Mouse (Mus musculus) brain, embryonic 18.5 days (tissue): ENCODE data around the gene Vdac2.

ENCODE experiments used
- DNase-seq: peaks from one replicate; pipeline ENCODE4 v3.0.0-alpha.2; 2012; ENCODE audit warnings: low read depth, low spot score

Vdac2 gene

DNA sequence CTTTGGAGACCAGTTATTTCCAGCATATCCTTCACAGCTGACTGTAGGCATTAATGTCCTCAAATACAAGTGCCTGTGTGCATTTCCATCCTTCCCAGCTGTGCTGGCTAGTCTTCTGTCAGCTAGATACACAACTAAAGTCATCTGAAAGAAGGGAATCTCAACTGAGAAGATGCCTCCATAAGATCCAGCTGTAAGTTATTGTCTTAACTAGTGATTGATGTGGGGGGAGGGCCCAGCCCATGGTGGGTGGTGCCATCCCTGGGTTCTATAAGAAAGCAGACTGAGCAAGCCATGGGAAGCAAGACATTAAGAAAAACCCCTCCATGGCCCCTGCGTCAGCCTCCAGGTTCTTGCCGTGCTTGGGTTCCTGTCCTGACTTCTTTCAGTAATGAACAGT lies at the start of gene Vdac2:
Gene Vdac2, plus strand, starts transcription at position 301 of the 400 bp plus-strand sequence.
- no peak for DNase-seq

GRCm38 (mm10) chr14:21776201-21776600 lies 48.8 kb upstream of the Vdac2 start:
- no peak for DNase-seq

- DNase-seq, result no peak
These were observed 38.5 kb upstream of the Vdac2 start for GRCm38 (mm10) chr14:21786500-21786899.

DNA sequence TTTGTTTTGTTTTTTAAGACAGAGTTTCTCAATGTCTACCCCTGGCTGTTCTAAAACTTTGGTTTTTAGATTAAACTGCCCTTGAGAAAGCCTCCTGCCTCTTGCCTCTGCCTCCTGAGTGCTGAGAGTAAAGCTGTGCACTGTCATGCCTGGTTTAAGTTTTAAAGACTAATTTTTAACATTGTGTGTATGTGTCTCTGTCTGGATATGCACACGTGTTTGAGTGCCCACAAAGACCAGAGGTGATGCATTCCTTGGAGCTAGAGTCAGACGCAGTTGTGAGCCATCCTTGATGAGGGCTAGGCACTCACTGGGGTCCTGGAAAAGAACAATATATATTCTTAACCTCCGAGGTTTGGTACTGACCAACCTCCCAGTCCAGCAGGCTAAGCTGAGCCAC lies 37.7 kb upstream of the Vdac2 start:
- DNase-seq, result no peak

DNA sequence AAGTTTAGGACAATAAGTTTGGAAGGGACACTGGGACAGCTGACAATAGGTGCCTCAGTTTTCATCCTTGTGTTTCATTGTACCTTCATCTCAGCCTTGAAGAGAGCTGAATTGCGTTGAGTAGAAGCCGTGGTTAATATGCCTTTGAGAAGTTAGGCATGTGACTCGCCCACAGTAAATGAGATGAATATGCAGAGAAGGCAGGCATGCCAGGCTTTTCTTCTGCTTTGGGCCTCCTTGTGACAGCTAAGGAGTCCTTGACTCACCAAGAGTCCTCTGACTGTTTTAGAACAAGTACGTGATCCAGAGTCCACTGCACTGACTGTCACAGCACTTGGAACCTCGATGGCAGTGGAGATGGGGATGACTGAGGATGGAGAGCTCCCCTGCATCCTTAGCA lies 36.9 kb upstream of the Vdac2 start:
- no peak for DNase-seq

DNA sequence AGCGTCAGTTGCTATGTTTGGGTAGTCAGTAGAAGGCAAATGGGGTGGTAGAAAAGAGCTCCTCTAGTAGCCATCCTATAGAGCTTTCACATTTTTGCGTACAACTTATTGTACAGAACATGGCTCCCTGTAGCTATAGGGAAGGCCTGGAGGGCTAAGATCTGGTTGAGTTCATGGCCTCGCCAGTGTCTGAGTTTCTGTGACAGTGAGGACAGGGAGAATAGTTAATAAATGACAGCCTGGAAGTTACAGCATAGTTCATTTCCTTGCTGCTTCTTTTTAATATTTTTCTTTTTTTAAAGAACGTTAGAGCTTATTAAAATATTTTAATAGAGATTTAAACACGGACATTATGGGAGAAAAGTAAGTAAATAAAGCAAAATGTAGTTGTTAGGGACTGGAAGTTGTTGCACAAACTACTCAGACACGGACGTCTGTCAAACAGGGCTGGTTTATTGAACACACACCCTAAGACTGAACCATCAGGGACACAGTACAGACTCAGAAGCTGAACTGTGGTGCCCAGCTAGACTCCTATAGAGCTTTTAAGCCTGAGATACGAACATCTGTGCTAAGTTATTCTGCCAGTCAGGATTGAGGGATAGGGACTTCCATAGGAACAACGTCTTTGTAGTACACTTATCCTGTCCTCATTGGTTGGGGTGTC lies 34.3 kb upstream of the Vdac2 start:
- no peak for DNase-seq

DNA sequence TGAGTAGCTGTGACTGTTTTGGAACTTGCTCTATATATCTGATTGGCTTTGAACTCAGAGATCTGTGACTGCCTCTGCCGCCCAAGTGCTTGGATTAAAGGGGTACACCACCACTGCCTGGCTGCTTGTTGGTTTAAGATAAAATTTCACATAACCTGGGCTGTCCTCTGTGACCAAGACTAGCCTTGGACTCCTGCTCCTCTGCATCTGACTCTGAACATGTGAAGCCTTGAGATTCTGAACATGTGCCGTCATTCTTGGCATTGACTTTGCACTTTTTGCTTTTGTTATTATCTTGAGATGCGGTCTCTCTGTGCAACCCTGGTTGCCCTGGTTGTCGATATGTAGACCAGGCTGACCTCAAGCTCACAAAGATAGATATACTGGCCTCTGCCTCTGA lies 33.3 kb upstream of the Vdac2 start:
- no peak for DNase-seq

DNA sequence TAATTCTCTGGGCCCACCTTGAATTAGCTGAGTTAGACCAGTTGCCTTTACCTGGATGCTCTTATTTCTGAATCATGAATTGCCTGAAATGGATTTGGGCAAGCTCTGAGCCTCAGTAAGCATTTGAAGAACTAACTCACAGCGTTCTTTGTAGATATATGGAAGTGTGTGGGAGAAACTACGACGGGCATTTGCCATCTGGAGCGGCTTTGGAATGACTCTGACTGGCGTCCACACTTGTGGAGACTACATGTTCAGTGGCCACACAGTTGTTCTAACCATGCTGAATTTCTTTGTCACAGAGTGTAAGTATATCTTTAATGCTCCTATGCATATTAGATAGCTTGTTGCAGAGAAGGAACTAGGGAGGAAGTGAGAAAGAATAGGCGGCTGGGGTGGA lies 32.8 kb upstream of the Vdac2 start:
- DNase-seq, result no peak

DNA sequence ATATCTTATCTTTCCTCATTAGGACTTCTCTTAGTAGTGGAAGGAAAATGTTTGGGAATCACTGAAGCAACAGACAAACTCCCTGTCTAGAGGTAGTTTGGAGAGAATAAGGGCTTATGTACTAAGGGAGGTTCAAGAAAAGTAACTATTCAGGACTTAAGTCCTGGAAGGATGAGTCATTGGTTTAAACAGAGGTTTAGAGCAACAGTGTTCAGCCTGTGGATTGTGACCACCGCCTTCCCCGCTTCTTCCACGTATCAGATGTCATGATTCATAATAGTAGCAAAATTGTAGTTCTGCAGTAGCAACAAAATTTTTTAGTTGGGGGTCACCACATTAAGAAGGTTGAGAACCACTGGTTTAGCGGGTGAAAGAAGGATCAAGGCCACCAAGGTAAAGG lies 24.4 kb upstream of the Vdac2 start:
- no peak for DNase-seq

DNA sequence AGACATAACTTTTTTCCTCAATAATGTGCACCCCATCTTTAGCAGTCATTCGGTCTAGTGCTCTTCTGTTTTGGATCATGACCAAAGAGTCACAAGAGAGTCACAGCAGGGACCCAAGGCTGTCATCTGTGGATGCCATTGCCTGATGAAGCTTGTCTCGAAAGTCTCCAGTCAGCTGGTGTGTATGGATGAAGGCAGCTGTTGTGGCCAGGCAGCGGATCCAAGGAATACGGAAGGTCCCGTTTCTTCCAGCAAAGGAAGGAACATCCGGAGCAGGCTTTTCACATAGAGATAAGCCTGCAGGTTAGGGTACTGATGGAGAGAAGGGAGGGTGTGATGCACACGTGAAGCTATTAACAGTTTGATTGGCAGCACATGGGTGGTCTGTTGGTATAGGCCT lies 23.4 kb upstream of the Vdac2 start:
- no peak for DNase-seq

GRCm38 (mm10) chr14:21802543-21803206 lies 22.4 kb upstream of the Vdac2 start:
- DNase-seq, result no peak

GRCm38 (mm10) chr14:21806203-21806602 lies 18.8 kb upstream of the Vdac2 start:
- no peak for DNase-seq

- DNase-seq, result no peak
These were observed 18.3 kb upstream of the Vdac2 start for GRCm38 (mm10) chr14:21806631-21807160.

DNA sequence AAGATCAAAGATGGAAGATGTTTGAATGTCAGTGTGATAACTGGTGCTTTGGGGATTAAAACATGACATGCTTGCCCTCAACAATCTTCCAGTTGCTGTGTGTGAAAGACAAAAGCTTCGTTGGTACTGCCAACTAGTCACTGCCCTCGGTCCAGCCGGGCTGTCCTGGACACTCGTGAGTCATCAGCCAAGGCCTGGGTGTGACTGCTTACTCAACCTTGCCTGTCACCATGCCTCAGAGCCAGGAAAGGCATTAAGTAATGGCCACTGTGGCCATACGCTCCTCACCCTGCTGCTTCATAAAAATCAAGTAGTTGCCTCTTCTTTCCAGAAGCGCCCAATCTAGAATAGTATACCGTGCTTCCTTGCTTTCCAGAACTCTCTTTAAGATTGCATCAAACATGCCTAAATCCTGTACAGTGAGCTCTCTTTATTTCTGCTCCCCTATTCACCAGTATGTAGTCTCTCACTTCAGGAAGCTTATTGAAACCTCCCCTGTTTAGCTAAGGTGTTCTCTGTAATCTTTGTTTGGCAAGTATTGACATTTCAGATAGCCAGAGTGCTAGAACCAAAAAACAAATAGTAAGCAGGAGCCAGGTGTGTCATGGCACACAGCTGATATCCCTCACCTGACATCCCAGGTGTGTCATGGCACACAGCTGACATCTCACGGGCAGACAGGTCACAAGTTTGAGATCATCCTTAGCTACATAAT lies 16.7 kb upstream of the Vdac2 start:
- DNase-seq, result no peak

DNA sequence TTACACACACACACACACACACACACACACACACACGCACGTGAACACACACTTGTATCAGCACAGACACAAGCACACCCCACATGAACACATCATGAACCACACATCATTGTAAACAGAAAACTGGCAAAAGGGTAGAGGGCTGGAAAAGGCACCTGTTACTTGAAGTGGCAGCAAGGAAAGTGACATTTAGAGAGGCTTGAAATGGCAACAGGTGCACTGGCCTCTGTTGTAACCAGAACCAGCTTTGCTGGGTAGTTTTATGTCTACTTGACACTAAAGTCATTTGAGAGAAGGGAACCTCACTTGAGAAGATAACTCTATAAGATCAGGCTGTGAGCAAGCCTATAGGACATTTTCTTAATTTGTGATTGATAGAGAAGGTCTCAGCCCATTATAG lies 15.6 kb upstream of the Vdac2 start:
- no peak for DNase-seq

GRCm38 (mm10) chr14:21811301-21811700 lies 13.7 kb upstream of the Vdac2 start:
- no peak for DNase-seq

DNA sequence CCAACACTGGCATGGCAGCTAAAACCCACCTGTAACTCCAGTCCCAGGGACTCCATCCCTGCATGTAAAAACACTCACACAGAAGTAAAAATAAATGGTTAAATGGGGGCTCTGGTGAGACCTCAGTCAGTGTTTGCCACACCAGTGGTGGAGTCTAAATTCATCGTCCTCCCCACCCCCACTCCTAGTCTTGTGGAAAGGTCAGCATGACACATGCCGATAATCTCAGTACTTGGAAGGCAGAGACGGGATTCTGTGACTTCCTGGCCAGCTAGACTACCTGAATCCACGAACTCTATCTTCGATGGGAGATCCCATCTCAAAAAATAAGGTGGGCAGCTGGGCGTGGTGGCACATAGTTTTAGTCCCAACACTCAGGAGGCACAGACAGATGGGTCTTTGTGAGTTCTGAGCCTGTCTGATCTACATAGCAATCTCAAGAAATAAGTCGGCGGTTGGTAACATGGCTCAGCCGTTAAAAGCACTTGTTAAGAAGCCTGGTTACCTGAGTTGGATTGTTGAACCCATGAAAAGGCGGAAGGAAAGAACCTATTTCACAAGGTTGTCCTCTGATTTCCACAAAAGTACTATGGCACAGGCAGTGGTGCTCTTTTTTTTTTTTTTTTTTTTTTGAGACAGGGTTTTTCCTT lies 13.2 kb upstream of the Vdac2 start:
- DNase-seq, result no peak

DNA sequence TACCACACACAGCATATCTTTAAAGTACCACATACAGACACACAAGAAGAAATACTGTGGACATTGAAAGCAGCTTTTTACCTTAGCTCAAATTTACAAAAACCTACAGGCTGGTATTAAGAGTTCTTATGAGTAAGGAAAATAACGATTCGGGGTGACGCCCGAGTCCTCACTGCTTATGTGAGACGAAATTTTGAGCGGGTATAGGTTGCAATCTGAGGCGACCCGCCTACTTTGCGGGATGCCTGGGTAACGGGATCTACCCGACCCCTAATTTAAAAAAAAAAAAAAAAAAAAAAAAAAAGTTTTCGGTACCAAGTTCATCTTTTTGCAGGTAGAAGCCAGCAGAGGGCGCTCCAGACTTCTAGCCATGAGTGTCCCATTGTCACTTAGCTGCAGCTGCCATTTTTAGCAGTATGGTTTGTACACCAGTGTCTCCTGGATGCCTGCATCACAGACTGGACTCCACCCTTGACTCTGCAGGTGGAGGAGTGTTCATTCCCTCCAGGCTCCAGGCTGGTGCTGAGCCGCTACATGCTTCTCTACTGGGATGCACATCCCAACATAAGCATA lies 12.4 kb upstream of the Vdac2 start:
- no peak for DNase-seq

DNA sequence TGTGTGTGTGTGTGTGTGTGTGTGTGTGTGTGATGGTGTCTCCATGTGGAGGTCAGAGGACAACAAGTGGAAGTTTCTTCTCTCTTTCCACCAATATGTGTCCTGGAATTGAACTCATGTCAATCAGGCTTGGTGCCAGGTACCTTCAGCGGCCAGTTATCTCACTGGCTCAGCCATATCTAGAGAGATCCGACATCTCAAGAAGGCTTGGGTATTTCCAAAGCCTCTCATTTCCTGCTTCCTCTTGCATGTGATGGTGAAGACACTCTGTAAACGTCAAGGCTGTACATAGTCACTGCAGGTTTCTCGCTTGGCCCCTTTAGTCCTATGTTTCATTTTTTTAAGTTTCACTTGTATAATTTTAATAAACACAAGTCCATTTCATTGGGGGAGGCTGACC lies 11.8 kb upstream of the Vdac2 start:
- no peak for DNase-seq

GRCm38 (mm10) chr14:21813847-21814246 lies 11.2 kb upstream of the Vdac2 start:
- DNase-seq, result no peak

- DNase-seq, result no peak
These were observed 10.4 kb upstream of the Vdac2 start for GRCm38 (mm10) chr14:21814606-21815005.

DNA sequence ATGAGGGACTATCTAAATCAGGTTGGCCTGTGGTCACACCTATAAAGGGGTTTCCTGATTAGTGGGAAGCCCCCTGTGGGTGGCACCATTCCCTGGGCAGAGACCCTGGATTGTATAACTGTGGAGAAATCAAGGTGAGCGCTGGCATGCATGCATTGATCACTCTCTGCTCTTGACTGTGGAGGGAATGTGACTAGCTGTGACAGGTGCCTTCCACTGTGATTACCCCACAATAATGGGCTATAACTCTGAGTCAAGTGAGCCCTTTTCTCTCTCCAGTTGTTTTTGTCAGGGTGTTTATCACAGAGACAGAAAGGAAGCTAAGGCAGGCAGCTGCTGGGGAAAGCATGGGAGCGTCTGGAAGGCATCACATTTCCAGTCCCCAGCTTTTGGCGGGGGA lies 8.8 kb upstream of the Vdac2 start:
- no peak for DNase-seq
